ENCODE assay signal across 8 mouse cellular contexts in the genomic region with DNA sequence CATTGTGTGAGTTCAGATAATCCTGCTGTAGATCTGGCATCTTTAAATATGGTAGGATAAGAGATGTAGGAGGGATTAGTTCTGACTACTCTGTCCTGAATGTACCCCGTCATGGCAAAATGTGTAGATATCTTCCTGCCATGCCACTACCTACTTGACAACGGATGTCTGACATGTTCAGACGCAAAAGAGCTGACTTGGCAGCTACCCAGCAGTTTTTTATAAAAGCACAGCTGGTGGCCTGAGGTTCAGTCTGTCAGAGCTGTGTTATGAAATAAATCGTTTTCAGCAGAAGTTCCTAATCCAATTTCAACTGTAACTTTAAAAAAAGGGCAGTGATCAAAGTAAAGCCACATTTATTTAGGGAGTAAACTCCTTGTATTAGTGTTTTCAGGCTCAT.
DNase-seq lines count a peak whose midpoint lies in the region; ATAC-seq and TF ChIP-seq lines count a peak whose summit lies in the region.
"Had no signal": no experiment of that assay in that cellular context is flagged by ENCODE, and none has a peak within 500 bp of the region (broad histone marks: within the 10 kb centered on the region; RNA-seq: fewer than 3 reads in every experiment).

No protein-coding gene starts in this region.

- no peak overlapping the region for H3K27ac ChIP-seq in forebrain, postnatal 0 days (ENCODE audit: low read depth, low read length)
- H3K27ac ChIP-seq: limb, embryonic 13.5 days had no signal

- H3K79me2 ChIP-seq in myocyte (ENCODE audit: control insufficient read depth, insufficient read depth), result peaks cover 41% of the 10 kb centered on the region

- no peak for TF ChIP-seq CTCF in forebrain, postnatal 0 days (IDR thresholded peaks at IDR 0.05; ENCODE audit: low read depth)

- H3K4me1 ChIP-seq in forebrain, postnatal 0 days (ENCODE audit: insufficient read depth), result 0 out of 2 replicates have a peak, but pooled peaks cover 3% of the 10 kb centered on the region

- H3ac ChIP-seq in myocyte (ENCODE audit: control insufficient read depth, insufficient read length), result no peak overlapping the region

- H3K9ac ChIP-seq in forebrain, postnatal 0 days, result no peak overlapping the region
- H3K9ac ChIP-seq: limb, embryonic 13.5 days had no signal

- intact Hi-C loops in left cerebral cortex, postnatal 4 days (cut with DNase I), result no loop called here

- WGBS in forebrain, postnatal 0 days, result under 1% methylated on average over 4 of the region's 4 CpGs

- no peaks in the 10 kb centered on the region for H3K36me3 ChIP-seq in forebrain, postnatal 0 days (ENCODE audit: insufficient read depth)
- H3K36me3 ChIP-seq in myocyte (ENCODE audit: control insufficient read depth, insufficient read depth), result no peaks in the 10 kb centered on the region

- H3K9me3 ChIP-seq in forebrain, postnatal 0 days (ENCODE audit: low read length), result no peaks in the 10 kb centered on the region
- H3K9me3 ChIP-seq: limb, embryonic 13.5 days had no signal

- no peaks in the 10 kb centered on the region for H3K27me3 ChIP-seq in forebrain, postnatal 0 days (ENCODE audit: insufficient read depth, low read length)
- no peaks in the 10 kb centered on the region for H3K27me3 ChIP-seq in myocyte (ENCODE audit: control insufficient read depth, insufficient read depth, insufficient read length)
- H3K27me3 ChIP-seq: limb, embryonic 13.5 days had no signal

- no peak overlapping the region for H3K4me2 ChIP-seq in forebrain, postnatal 0 days (ENCODE audit: low read depth)
- H3K4me2 ChIP-seq in myocyte (ENCODE audit: low read depth), result peak overlapping the region; percentile 1
- H3K4me2 ChIP-seq: limb, embryonic 13.5 days had no signal

- TF ChIP-seq POLR2A in myocyte (IDR thresholded peaks at IDR 0.05; ENCODE audit: insufficient read length, low read depth), result no peak

- ATAC-seq in activated CD4-positive, CD25-positive, alpha-beta regulatory T cell, adult 4 months, result peak; percentile 70
- no peak for ATAC-seq in forebrain, postnatal 0 days

- H3K4me3 ChIP-seq in forebrain, postnatal 0 days (ENCODE audit: low read depth, low read length), result no peak overlapping the region
- H3K4me3 ChIP-seq in myocyte, result no peak overlapping the region
- H3K4me3 ChIP-seq: limb, embryonic 13.5 days had no signal

- DNase-seq in left cerebral cortex, postnatal 4 days, result peak; percentile 53
- no peak for DNase-seq in left cerebral cortex, adult 18-20 months (ENCODE audit: low spot score in 2 of 2)
- peak; percentile 47 for DNase-seq in forebrain, postnatal 0 days
- DNase-seq in induced T-regulatory cell, adult 2 months (ENCODE audit: low read depth), result peak; percentile 76
- no peak for DNase-seq in layer of hippocampus, adult 8-10 months (ENCODE audit: low spot score in 2 of 2)

TF ChIP-seq in myocyte, 11 proteins besides CTCF, POLR2A, EP300 and RAD21:
- TF ChIP-seq TCF12 (IDR thresholded peaks at IDR 0.05; ENCODE audit: insufficient read depth, poor library complexity, severe bottlenecking), result no peak
- TF ChIP-seq USF1 (IDR thresholded peaks at IDR 0.05; ENCODE audit: low read depth), result no peak
- TF ChIP-seq SRF (IDR thresholded peaks at IDR 0.05; ENCODE audit: control insufficient read depth, insufficient read length, low read depth), result no peak
- TF ChIP-seq REST (IDR thresholded peaks at IDR 0.05; ENCODE audit: insufficient read depth, insufficient read length), result no peak
- TF ChIP-seq MAX (IDR thresholded peaks at IDR 0.05; ENCODE audit: low read depth), result no peak
- TF ChIP-seq CEBPB (IDR thresholded peaks at IDR 0.05; ENCODE audit: insufficient read depth, poor library complexity, severe bottlenecking), result no peak
- peak in 1 of 3 experiments; percentile 43 for TF ChIP-seq MYOG (IDR thresholded peaks at IDR 0.05; ENCODE audit: control insufficient read depth in 1 of 3, insufficient read depth in 1 of 3, insufficient read length in 2 of 3, low read depth in 2 of 3)
- peak in 2 of 3 experiments; percentile 12 to 14 for TF ChIP-seq MYOD1 (IDR thresholded peaks at IDR 0.05; ENCODE audit: control insufficient read depth in 1 of 3, insufficient read length in 2 of 3, low read depth in 2 of 3)
- TF ChIP-seq POLR2AphosphoS2 (IDR thresholded peaks at IDR 0.05; ENCODE audit: insufficient read length, low read depth), result no peak
- no peak for TF ChIP-seq TCF3 (IDR thresholded peaks at IDR 0.05; ENCODE audit: insufficient read length, low read depth)
TF ChIP-seq in myocyte: peak in this region for 2.

Comparison
In these comparisons a context has a peak if more than half of its experiments do, and no peak if none do; other contexts are left out.
1. DNase-seq: peak in left cerebral cortex, postnatal 4 days (single experiment), forebrain, postnatal 0 days (single experiment) and induced T-regulatory cell, adult 2 months (single experiment); none in left cerebral cortex, adult 18-20 months (0 of 2) and layer of hippocampus, adult 8-10 months (0 of 2).